Mouse (Mus musculus) urinary bladder, postnatal 36 days (tissue): ENCODE data around the gene Tmtc1.

Source experiments
- DNase-seq, 2 experiments: peaks; one replicate each; pipeline ENCODE4 v3.0.0; 2022; ENCODE audit warnings: low spot score in 2 of 2, mixed read lengths in 1 of 2

Tmtc1 gene

GRCm38 (mm10) chr6:148373444-148373843, 70.7 kb downstream of the Tmtc1 start:
- DNase-seq = no peak

GRCm38 (mm10) chr6:148371223-148371622, 73.0 kb downstream of the Tmtc1 start:
- DNase-seq = no peak

GRCm38 (mm10) chr6:148367094-148367539, 77.1 kb downstream of the Tmtc1 start:
- no peak for DNase-seq

- no peak for DNase-seq
Observed at GRCm38 (mm10) chr6:148366629-148367028, 77.6 kb downstream of the Tmtc1 start.

- no peak for DNase-seq
Observed at GRCm38 (mm10) chr6:148363162-148363561, 81.0 kb downstream of the Tmtc1 start.

- DNase-seq = no peak
Observed at GRCm38 (mm10) chr6:148362475-148362874, 81.7 kb downstream of the Tmtc1 start.

GRCm38 (mm10) chr6:148359348-148359905, 84.8 kb downstream of the Tmtc1 start:
- no peak for DNase-seq

GRCm38 (mm10) chr6:148358580-148359246, 85.5 kb downstream of the Tmtc1 start:
- DNase-seq = no peak

GRCm38 (mm10) chr6:148356141-148356540, 88.0 kb downstream of the Tmtc1 start:
- no peak for DNase-seq

- peak; percentile 32 to 59 for DNase-seq
Observed at GRCm38 (mm10) chr6:148354509-148355474, 89.4 kb downstream of the Tmtc1 start.

- DNase-seq = no peak
Observed at GRCm38 (mm10) chr6:148354151-148354508, 90.1 kb downstream of the Tmtc1 start.

- DNase-seq = no peak
Observed at GRCm38 (mm10) chr6:148345001-148345400, 99.2 kb downstream of the Tmtc1 start.

- DNase-seq = no peak
Observed at GRCm38 (mm10) chr6:148342191-148342590, 102.0 kb downstream of the Tmtc1 start.

- DNase-seq = no peak
Observed at GRCm38 (mm10) chr6:148341765-148342164, 102.4 kb downstream of the Tmtc1 start.

- DNase-seq = no peak
Observed at GRCm38 (mm10) chr6:148338326-148338957, 105.7 kb downstream of the Tmtc1 start.

GRCm38 (mm10) chr6:148336290-148336955, 107.8 kb downstream of the Tmtc1 start:
- peak in 1 of 2 experiments; percentile 5 for DNase-seq

GRCm38 (mm10) chr6:148331916-148332315, 112.3 kb downstream of the Tmtc1 start:
- DNase-seq = no peak

- DNase-seq = no peak
Observed at GRCm38 (mm10) chr6:148329976-148330375, 114.2 kb downstream of the Tmtc1 start.

- no peak for DNase-seq
Observed at GRCm38 (mm10) chr6:148328928-148329327, 115.3 kb downstream of the Tmtc1 start.

- no peak for DNase-seq
Observed at GRCm38 (mm10) chr6:148328130-148328529, 116.1 kb downstream of the Tmtc1 start.

GRCm38 (mm10) chr6:148318736-148319135, 125.5 kb downstream of the Tmtc1 start:
- no peak for DNase-seq
